Mouse (Mus musculus) myocyte (in vitro differentiated cells): ENCODE data around the gene Aff2.

Experiments
- CEBPB ChIP-seq: IDR thresholded peaks from 2 replicates; pipeline ENCODE4 v1.6.1; 2011; ENCODE audit warnings: mild to moderate bottlenecking, moderate library complexity; ENCODE audit not compliant: poor library complexity, insufficient read depth, severe bottlenecking
- MAX ChIP-seq: IDR thresholded peaks from one replicate; pipeline ENCODE4 v1.6.1; 2011; ENCODE audit warnings: low read depth, mild to moderate bottlenecking, control low read depth
- MYOG ChIP-seq, 3 experiments: IDR thresholded peaks; one replicate each; pipeline ENCODE4 v1.6.1; 2011; ENCODE audit warnings: control low read depth in 2 of 3, low read depth in 2 of 3, mild to moderate bottlenecking in 2 of 3; ENCODE audit not compliant: insufficient read length in 2 of 3, control insufficient read depth in 1 of 3, insufficient read depth in 1 of 3
- POLR2A ChIP-seq: IDR thresholded peaks from one replicate; pipeline ENCODE4 v1.6.1; 2011; ENCODE audit warnings: low read depth, mild to moderate bottlenecking, control low read depth, moderate library complexity; ENCODE audit not compliant: insufficient read length
- POLR2AphosphoS2 ChIP-seq: IDR thresholded peaks from one replicate; pipeline ENCODE4 v1.6.1; 2011; ENCODE audit warnings: low read depth, control low read depth; ENCODE audit not compliant: insufficient read length
- TCF12 ChIP-seq: IDR thresholded peaks from one replicate; pipeline ENCODE4 v1.6.1; 2011; ENCODE audit warnings: mild to moderate bottlenecking, control low read depth; ENCODE audit not compliant: poor library complexity, insufficient read depth, severe bottlenecking

DNA sequence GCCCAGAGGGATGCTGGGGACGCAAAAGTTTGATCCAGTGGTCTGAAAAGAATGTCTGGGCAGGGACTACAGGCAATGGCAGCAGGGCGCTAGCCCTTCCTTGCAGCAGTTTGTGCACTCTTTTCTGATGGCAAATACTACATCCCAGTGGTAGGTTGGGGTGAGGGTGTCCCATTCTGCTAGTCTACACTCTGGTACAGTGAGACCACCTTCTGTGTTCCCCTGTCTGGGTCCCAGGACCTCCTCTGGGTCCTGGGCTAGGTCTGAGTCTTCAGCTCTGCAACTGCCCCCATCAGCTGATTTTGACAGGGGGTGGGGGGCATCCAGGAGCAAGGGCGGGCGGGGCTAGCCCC is 233 bp upstream of the Aff2 start:
- TF ChIP-seq POLR2A (no peak), MAX (no peak), MYOG (IDR thresholded peaks at IDR 0.05; ENCODE audit: control insufficient read depth in 1 of 3, insufficient read depth in 1 of 3, insufficient read length in 2 of 3, low read depth in 2 of 3) (no peak), TCF12 (no peak), POLR2AphosphoS2 (no peak), CEBPB (no peak)
